Mouse (Mus musculus) urinary bladder, postnatal 25 days (tissue): ENCODE results near the gene Eef2kmt.
"Not testable (repeated sequence)": the region's sequence is repeated elsewhere in the genome, so short reads cannot be mapped to it uniquely, and the experiment has no call there.

Experiments
- DNase-seq: peaks from one replicate; pipeline ENCODE4 v3.0.0; 2022; ENCODE audit warnings: low spot score

Gene Eef2kmt

DNA sequence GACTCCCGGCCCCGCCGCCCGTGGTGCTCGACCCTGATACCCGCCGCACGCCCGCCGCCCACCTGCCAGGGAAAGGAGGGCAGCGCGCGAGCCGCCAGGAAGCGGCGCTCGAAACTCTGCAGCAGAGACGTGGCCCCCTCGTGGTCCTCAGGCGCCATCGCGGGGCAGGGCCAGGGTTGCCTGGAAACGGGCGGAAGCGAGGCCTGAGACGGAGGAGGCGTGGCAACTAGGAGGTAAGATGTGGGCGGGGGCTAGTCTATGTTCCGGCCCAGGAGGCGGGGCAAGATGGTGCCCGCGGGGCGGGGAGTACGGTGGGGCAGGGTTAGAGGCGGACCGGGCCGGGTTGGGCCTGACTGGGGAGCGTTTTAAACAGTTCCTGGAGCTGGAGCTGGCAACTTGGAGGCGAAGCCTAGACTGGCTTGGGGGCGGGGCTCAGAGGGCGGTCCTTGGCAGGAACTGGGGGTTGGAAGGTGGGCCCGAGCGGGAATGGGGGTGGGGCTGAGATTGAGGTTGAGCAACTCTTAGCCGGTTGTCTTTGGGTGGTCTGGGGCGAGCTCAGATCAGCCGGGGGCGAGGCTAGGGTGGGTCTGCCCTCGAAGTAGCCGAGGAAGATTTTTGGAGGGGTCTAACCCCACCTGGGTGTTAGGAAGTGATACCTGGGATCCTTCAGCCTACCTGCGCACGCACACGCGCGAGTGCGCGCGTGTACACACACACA, at the start of gene Eef2kmt:
TSS of gene Eef2kmt (minus strand) at position 205 of the 718 bp plus-strand sequence.
- peak; percentile 96 for DNase-seq

DNA sequence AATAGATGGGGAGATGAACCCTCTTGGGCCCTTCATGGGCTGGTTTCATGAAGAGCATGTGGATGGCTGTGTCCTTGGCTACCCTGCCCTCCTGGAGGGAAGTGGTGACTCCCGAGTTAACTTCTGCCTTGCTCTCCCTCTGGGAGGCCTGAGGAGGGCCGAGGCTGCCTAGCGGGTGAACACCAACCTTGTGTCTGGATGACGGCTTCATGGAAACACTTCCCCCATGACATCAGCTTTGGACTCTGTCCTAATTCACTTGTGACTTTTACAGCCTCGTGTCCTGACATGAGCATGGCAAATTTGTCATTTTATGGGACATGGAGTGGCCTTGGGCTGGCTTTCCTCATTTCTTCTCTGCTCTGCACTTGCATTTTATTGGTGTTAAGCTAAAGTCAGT, 39.5 kb upstream of the Eef2kmt start:
- DNase-seq = no peak

DNA sequence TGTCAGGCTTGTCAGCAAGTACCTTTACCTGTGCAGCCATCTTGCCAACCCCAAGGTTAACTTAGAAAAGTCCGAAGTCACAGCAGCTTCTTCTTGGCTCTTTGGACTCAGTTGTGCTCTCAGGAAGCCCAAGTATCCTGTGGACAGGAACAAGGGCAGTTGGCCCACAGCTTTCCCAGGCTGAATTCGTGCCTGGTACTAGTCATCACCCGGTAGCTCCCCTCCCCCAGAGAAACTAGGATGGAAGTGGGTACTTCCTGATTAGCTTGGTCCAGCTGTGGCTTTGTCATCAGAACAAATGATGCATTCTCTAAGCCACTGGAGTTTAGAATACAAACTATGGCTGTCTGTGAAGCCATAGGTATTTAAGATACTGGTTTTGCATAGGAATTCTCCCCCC, 29.6 kb upstream of the Eef2kmt start:
- DNase-seq = no peak

DNA sequence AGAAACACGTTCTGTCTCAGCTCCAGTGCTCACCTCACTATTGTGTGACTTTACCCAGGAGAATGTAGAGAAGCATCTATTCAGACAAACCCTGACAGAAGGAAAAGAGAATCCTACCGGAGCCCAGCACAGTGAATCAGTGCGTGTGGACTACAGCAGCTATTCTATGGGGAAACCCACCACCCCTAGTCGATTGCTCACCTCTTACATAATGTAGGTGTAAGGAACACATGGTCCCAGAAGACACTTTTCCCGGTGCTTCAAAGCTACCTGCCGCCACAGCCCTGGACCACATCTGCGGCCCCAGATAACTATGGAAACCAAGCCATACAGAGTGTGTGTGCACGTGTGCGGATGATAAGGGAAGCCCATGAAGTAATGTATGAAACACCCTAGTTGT, 26.9 kb upstream of the Eef2kmt start:
- DNase-seq = no peak

DNA sequence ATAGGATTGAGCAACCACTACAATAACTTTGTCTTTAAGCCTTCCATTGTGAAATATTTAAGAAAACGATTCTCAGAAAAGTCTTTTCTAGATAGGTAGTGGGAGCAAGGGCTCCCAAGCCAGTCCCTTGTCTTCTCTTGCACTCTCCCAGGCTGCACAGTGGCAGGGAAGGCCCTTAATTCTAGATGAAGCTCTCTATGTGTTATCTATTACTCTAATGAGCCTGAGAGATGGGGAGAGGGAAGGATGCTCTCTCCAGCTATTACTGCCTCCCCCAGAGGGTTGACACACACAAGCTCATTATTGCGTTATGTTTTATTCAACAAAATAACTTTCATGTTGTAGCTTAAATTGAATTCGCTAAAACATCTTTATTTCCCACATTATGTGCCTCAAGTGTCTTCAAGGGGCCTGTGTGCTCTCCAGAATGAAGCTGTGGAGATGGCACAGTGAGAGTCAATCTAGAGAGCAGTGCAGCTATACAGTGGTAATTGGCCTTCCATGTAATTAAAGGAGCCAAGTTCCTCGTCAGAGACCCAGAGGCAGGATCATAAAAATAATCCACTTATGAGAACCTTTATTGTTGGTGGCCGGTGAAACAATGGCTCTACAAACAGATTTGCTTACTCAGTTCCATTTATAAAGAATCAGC, 23.9 kb upstream of the Eef2kmt start:
- DNase-seq = no peak

DNA sequence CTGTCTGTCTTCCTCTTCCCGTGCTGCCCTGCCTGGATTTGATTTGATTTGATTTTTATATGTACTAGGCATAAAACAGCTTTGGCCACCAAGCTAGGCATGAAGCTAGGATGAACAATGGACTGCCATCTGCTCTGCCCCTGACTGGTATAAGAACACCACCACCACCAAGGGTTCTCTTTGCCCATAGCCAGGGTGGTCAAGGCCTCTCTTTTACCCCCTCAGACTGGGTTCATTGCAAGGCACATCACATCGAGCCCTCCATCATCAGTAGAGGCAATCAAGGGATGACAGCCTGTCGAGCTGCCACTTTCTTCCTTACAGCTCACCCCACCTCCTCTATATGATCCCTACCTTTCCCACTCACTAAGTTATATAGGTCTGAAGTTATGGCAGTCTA, 16.6 kb upstream of the Eef2kmt start:
- DNase-seq = no peak

DNA sequence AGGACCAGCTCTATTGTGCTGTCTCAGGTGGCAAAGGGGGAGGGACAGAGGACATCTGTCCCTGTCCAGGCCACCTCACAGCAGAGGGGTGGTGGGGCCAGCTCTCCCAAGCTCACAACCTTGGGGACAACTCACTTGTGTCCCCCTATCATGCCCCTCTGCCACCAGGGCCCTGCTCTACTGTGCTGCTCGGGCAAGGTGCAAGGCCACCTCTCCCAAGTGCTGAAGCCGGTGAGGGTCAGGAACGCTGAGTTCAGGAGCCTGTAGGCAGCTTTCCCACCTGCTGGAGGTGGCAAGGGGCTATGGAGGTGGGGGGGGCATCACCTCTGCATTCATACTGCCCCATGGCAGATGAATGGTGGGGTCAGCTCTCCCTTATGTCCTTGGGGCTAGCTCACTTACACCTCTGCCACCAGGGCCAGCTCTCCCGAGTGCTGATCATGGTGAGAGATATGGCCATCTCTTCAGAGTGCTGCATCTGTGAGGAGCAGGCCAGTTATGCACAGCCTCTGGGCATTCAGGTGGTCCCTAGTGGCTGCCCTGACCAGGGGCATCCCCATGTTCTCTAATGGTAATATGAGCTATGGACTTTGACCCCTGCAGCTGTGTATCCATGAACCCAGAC, 15.7 kb upstream of the Eef2kmt start:
- no peak for DNase-seq

DNA sequence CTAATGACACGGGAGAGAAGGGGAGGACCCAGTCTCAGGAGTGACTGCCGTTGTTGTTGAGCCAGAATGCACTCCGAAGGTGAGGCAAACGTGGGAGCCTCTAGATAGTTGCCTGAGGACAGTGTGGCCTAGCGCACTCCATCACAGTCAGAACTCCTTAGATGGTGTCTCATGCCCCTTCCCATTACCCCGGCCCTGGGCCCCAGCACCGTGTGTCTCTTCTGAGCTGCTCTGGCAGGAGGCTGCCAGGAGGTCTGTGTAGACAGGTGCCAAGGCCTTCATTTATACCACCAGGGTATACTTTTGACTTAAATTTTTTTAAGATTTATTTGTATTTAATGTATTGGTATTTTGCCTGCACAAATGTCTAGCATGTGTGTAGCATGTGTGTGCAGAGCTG, 8.1 kb upstream of the Eef2kmt start:
- DNase-seq = no peak

DNA sequence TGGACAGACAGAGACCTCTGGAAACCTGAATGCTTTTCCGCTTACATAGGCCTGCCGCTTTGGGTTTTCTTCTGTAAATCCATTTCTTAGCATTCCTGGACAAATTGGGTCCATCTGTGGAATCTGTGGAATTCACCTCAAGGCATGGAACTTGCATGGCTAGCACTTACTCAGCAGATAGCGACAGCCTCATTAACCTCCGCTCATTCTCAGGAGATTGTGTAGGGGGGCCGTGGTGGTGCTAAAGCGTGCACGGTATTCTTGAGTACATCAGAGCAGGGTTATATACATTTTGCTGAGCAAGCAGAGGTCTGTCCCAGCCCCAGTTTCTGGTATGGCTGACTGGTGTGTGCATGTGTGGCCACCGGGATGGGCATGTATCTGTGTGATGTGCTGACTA, 7.4 kb upstream of the Eef2kmt start:
- no peak for DNase-seq

DNA sequence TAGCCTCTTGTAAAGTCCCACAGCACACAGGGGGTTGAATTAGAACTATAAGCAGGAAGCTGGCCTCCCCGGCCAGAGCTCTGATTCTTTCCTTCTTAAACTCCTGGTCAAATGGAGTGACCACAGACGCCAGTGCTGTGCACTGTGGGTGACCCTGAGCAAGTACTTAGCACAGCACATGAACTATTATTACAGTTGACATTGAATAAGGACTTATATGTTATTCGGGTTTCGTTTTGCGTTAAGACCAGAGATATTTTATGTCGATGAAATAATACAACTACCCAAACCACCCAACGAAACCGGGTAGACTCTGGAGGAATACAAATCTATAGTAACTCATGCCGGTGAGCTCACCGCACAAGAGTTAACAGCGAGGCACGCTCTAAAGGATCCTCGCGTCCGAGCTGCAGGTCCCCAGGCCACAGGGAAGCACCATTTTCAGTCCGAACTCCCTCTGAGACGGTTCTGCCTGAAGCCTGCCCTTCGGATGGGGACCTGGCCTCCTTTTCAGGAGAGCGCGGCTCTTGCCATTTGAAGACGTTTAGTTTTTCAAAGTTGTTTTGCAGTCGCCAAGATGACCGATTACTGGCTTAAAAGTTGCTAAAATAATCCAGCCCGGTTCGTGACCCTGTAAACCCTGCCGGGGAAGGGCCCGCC, 572 bp downstream of the Eef2kmt start:
- DNase-seq = no peak

DNA sequence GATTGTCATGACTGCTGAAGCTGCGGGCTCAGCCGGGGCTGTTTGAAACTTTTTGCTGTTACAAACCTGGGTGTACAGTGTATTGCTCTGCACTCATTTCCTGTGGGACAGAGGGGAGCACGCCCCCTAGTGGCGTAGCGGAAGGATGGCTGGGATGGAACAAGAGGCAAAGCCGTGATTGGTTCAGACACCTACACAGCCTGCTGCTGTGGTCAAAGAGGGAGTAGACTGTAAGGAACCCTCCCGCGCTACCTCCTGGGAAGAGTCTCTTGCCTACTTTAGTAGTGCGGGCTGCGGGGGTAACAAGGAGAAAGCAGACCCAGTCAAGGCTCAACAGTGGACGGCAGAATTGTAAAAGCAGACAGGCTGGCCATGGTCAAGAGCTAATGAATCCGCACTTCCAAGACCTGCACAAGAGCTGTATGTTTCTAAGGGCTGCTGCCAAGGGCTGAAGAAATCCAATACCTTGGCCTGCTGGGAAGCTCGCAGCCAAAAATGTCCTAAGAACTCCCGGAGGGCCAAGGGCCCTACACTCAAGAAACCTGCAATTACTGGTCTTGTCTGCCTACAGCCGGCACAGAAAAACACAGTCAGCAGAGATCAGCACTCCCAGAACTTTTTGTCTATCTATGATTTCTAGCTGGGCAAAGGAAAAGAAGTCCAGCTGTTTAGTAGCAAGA, 1.3 kb downstream of the Eef2kmt start:
- DNase-seq = peak; percentile 77

DNA sequence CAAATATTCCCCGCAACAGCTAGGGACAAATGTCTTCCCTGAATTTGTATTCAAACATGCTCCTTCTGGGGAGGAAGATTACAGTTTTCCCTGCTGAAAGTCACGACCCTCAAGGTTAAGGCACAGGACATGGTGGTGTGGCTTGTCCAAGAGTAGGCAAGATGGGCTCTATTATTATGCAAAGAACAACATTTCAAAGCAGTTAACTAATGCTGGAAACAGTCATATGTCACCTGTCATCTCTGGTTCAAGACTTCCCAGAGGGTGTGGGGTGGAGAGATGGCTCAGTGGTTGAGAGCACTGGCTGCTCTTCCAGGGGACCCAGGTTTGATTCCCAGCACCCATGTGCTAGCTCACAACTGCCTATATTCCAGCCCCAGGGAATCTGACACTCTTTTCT, 3.5 kb downstream of the Eef2kmt start:
- no peak for DNase-seq

DNA sequence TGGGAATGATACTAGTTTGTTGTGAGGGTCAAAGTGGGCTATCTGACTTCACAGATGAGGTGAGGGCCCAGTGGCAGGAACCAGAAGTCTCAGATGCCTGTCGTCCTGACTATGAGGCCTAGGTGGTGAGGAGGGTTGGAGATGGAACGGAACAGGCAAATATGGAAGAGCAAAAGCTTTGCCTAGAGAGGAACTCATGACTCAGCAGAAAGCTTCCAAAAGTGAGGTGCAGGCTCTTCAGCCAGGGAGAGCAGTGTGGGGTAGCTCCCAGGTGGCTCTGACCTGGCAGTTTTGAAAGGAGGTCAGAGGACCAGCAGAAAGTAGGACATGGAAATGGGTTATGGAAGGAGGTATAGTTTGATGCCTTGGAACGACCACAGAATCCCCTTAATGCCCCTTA, 4.9 kb downstream of the Eef2kmt start:
- no peak for DNase-seq

DNA sequence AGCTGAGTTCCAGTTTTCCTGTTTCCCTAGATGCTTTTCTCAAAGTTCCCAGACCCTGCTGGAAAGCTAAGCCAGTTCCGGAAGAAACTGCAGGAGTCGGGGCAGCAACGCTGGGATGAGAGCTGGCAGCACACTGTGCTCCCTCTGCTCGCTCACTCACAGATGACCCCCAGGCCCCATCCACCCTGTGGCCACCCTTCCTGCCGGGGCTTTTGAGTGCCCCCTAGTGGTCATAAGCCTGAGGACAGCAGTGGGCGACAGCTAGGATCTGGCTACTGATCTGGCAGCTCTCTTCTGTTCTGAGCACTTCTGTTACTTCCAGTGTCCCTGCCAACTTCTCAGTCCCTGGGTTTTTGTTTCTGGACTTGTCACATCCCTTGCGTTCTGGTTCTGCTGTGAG, 11.4 kb downstream of the Eef2kmt start:
- DNase-seq = peak; percentile 55

DNA sequence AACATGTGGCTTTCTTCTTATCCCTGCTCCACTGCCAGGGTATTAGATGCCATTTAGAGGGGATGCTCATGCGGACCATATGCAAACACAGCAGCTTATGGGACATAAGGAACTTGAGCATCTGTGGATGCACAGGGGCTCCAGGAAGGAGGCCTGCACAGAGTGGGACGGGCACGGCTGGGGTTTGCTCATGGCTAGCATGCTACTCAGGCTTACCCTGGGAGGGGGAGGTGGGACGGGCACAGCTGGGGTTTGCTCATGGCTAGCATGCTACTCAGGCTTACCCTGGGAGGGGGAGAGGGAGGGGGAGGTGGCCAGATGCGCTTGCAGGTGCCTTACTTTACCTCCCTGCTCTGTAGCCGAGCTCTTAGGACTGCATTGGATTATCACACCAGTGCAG, 12.9 kb downstream of the Eef2kmt start:
- no peak for DNase-seq

DNA sequence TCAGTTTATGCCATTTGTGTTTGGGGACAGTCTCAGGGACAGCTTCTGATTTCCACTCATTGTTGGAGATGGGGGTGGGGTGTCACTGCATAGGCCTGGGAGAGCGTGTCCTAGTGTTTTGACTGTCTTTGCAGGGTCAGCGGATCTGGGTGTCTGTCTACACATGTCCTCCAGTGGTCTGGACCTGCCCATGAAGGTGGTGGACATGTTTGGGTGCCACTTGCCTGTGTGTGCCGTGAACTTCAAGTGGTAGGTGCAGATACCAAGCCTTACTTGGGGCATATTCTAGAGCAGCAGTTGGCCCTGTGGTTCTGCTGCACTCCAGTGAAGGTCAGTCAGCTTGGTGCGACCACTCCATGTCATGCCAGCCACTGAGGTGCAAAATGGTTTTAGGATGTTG, 13.4 kb downstream of the Eef2kmt start:
- DNase-seq = no peak

DNA sequence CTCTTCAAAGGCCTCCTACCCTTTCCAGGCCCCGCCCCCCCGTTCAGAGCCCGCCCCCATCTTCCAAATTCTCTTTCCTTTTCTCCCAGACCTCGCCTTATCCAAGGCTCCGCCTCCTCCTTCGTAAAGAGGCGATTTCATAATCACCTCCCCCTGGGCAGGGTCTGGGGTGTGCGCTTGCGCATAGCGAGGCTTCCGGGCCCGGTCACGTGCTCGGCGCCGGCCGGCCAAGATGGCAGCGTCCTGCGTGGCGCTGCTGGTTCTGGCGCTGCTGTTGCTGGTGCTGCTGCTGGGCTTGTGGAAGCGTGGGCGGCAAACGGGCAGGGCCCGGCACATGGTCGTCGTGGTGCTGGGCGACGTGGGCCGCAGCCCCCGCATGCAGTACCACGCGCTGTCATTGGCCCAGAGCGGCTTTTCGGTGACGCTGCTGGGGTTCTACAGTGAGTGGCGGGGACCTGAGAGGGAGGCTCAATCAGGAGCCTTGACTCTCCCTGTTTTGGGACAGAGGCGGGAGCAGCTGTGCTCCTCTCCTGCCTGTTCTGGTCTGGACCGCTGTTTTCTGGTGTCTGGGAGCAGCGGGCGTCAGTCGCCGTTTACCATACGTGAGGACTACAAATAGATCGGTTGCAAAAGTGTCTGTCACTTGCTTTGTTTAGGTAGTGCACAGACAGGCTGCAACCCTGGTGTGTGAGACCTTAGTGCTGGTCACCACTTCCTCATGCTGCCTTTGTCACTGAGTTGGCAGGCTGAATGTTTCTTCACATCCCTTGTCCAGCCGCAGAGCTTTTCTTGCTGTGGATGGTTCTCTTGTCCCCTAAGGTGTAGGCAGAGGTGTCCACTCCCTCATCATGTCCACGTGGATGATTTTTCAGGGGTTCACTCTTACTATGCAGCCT, 22.1 kb downstream of the Eef2kmt start, which contains the start of gene Alg1:
TSS of gene Alg1 (plus strand) at position 204 of the 896 bp plus-strand sequence.
- peak; percentile 92 for DNase-seq

DNA sequence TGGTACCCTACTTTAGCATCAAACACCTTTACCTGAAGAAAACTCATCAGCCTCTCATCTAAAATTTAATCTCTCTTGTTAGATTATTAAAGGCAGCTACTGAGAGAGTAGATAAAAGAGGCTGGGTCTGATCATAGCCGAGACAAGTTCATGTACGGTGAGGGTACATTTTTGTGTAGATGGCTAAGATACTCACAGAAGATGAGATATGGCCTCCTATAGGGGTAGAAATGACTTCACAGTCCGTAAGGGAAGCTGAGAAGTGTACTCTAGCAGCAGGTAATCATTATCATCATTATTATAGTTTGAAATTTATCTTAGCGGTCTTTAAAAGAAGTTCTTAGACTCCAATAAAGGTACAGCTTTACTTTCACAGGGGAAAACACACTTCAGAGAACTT, 22.8 kb downstream of the Eef2kmt start:
- no peak for DNase-seq

DNA sequence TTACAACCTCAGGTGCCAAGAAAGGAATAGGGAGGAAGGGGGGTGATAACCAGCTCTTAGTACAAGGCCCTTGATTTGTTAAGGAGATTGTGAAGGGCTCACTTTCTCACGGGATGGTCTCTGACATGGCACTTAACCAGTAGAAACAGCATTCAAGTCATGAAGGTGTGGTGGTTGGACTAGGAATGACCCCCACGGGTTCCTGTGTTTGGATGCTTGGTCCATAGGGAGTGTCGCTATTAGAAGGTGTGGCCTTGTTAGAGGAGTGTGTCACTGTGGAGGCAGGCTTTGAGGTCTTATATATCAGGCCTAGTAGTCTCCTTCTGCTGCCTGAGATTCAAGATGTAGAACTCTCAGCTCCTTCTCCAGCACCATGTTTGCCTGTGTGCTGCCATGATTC, 27.7 kb downstream of the Eef2kmt start:
- DNase-seq = not testable (repeated sequence)

DNA sequence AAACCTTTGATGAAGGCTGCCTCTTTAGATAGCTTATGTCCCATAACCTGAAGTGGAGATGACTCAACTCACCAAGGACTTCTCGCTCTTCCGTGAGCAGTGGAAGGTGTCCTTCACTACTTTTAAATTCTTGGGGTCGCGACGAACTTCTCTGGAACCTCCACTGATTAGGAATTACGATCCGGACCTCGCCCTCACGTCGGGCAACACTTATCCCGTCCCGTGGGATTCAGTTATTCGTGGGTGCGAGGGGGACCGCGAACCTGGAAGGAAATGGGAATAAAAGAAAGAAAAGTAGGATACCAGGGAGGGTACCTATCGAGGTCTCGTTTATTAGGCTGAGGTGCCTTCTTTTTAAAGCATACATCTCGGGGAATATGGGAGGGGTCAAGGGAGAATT, 28.3 kb downstream of the Eef2kmt start:
- not testable (repeated sequence) for DNase-seq

DNA sequence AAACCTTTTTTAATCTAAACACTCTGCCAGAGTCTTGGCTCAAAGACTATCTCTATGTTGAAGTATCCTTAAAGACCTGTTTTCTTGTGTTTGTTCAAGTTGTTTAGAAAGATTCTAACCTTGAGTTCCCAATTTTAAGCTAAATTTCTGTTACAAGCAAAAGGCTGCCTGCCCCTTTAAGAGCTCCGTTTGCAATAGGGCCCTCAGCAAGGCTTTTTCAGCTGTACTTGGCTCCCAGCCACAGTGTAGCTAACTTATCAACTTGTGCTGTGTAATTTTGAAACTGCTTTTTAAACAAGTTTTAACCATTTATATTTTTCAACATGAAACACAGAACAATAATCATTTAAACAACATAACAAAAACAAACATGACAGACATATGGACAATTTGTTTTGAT, 29.2 kb downstream of the Eef2kmt start:
- DNase-seq = not testable (repeated sequence)
